Mouse (Mus musculus) kidney, embryonic 14.5 days (tissue): ENCODE data around the gene Art3. TPM values are rescaled to one million over a fixed set of nuclear protein-coding genes. Genes with fewer than 3 reads are reported as not detected.

Experiments used
- ATAC-seq: fragments of 200-750 bp; cut with Nextera tagmentation; 2 replicates; pipeline ENCODE4 v1.8.0; 2017; ENCODE audit warnings: moderate number of reproducible peaks, mild to moderate bottlenecking, moderate TSS enrichment, moderate library complexity; ENCODE audit not compliant: low FRiP score, low TSS enrichment
- H3K27ac ChIP-seq: fragments of 300-500 bp; sonication (generic); 2 replicates; pipeline ENCODE4 v1.5.1; 2014; ENCODE audit warnings: low read depth, mild to moderate bottlenecking, low read length, moderate library complexity, mixed read lengths
- H3K27me3 ChIP-seq: fragments of 300-500 bp; sonication (generic); 2 replicates; pipeline ENCODE4 v1.6.1; 2014; ENCODE audit warnings: mild to moderate bottlenecking, low read length; ENCODE audit not compliant: control insufficient read depth, insufficient read depth
- H3K36me3 ChIP-seq: fragments of 300-500 bp; sonication (generic); 2 replicates; pipeline ENCODE4 v1.6.1; 2014; ENCODE audit warnings: low read length, mixed read lengths; ENCODE audit not compliant: control insufficient read depth, insufficient read depth
- H3K4me1 ChIP-seq: fragments of 300-500 bp; sonication (generic); 2 replicates; pipeline ENCODE4 v1.6.1; 2014; ENCODE audit warnings: low read length, mixed read lengths; ENCODE audit not compliant: control insufficient read depth, insufficient read depth
- H3K4me2 ChIP-seq: fragments of 300-500 bp; sonication (generic); replicated peaks from 2 replicates; pipeline ENCODE4 v1.6.1; 2014; ENCODE audit warnings: low read depth, mild to moderate bottlenecking, low read length
- H3K4me3 ChIP-seq: fragments of 300-500 bp; sonication (generic); 2 replicates; pipeline ENCODE4 v1.5.1; 2014; ENCODE audit warnings: mild to moderate bottlenecking, low read length
- H3K9ac ChIP-seq: fragments of 300-500 bp; sonication (generic); 2 replicates; pipeline ENCODE4 v1.6.1; 2014; ENCODE audit warnings: low read depth, mild to moderate bottlenecking, low read length, moderate library complexity
- H3K9me3 ChIP-seq: fragments of 300-500 bp; sonication (generic); 2 replicates; pipeline ENCODE4 v1.6.1; 2016; ENCODE audit warnings: low read length; ENCODE audit not compliant: control insufficient read depth
- WGBS: fragments of 180-500 bp; shearing (Covaris S2); extraction: QIAGEN DNeasy Blood & Tissue Kit; methylation state at CpG from one replicate; pipeline ENCODE4 v1.1.7; 2014; 5-methylcytosine and 5-hydroxymethylcytosine counted together
- microRNA-seq: library from miRNA; unstranded; fragments of <30 nt; microRNA quantifications from one replicate; pipeline ENCODE4, GENCODE M21; 2016
- polyA plus RNA-seq: library from polyadenylated mRNA; unstranded; fragments of >200 nt; fragmentation: Nextera tagmentation; extraction: Ambion mirVana; gene quantifications from 2 replicates; pipeline ENCODE4 v1.2.1, GENCODE M21; 2014

Art3 gene
- polyA plus RNA-seq, 1 experiment from 2014 or later = 1.7 TPM

GRCm38 (mm10) chr5:92461321-92461720, 129.7 kb downstream of the Art3 start:
- Histone ChIP-seq H3K27me3 (no peaks in the 10 kb centered on the region), H3K36me3 (peaks cover 4% of the 10 kb centered on the region), H3K9me3 (no peaks in the 10 kb centered on the region), H3K9ac (no peak overlapping the region), H3K4me2 (no peak overlapping the region), H3K4me3 (no peak overlapping the region), H3K4me1 (no peaks in the 10 kb centered on the region), H3K27ac (no peak overlapping the region)
- ATAC-seq = no peak
- 15% methylated on average over 5 of the region's 5 CpGs for WGBS

Small RNA genes within 50 kb of the gene (microRNA-seq; reads per million reads assigned to microRNA genes)
- not detected for gene Mir6415

Other genes with a start within 250 kb of the Art3 start
- 159 and 214 TPM in 2 replicates for gene G3bp2, start 248.1 kb upstream of the Art3 start, polyA plus RNA-seq
- 29.0 and 33.4 TPM in 2 replicates for gene Uso1, start 193.9 kb upstream of the Art3 start, polyA plus RNA-seq
- not detected in 2 replicates for gene U90926, start 116.4 kb upstream of the Art3 start, polyA plus RNA-seq
- gene Ppef2, start 75.5 kb upstream of the Art3 start, polyA plus RNA-seq = 0.31 TPM in 1 of 2 replicates, not detected in the other
- gene Naaa, start 53.7 kb upstream of the Art3 start, polyA plus RNA-seq = 18.6 and 22.9 TPM in 2 replicates
- gene Sdad1, start 21.3 kb upstream of the Art3 start, polyA plus RNA-seq = 48.3 and 62.6 TPM in 2 replicates
- gene Cxcl9, start 3.7 kb upstream of the Art3 start, polyA plus RNA-seq = not detected in 2 replicates
- 0.84 and 1.0 TPM in 2 replicates for gene Cxcl10, start 17.1 kb downstream of the Art3 start, polyA plus RNA-seq
- 57.7 and 62.2 TPM in 2 replicates for gene Nup54, start 103.4 kb downstream of the Art3 start, polyA plus RNA-seq
- gene Scarb2, start 175.0 kb downstream of the Art3 start, polyA plus RNA-seq = 5.7 and 7.1 TPM in 2 replicates
- gene Fam47e, start 223.2 kb downstream of the Art3 start, polyA plus RNA-seq = not detected in 2 replicates